Mouse (Mus musculus) intestine, embryonic 14.5 days (tissue): ENCODE data around the gene Tyms. TPM values are rescaled to one million over a fixed set of nuclear protein-coding genes. Genes with fewer than 3 reads are reported as not detected.
"Not testable (repeated sequence)": the region's sequence is repeated elsewhere in the genome, so short reads cannot be mapped to it uniquely, and the experiment has no call there.

Source experiments
- ATAC-seq: fragments of 200-750 bp; cut with Nextera tagmentation; replicated peaks from 2 replicates; pipeline ENCODE4 v1.8.0; 2017; ENCODE audit warnings: low read depth, moderate number of reproducible peaks, moderate TSS enrichment, moderate library complexity; ENCODE audit not compliant: low FRiP score, low TSS enrichment
- DNase-seq: peaks from one replicate; pipeline ENCODE4 v3.0.0-alpha.2; 2018; ENCODE audit warnings: low spot score
- H3K27ac ChIP-seq: fragments of 300-500 bp; sonication (generic); 2 replicates; pipeline ENCODE4 v1.5.1; 2014; ENCODE audit warnings: low read depth, mild to moderate bottlenecking, control low read depth
- H3K27me3 ChIP-seq: fragments of 300-500 bp; sonication (generic); replicated peaks from 2 replicates; pipeline ENCODE4 v1.6.1; 2014; ENCODE audit warnings: low read length, control low read depth; ENCODE audit not compliant: control insufficient read depth, insufficient read depth
- H3K36me3 ChIP-seq: fragments of 300-500 bp; sonication (generic); 2 replicates; pipeline ENCODE4 v1.6.1; 2014; ENCODE audit warnings: low read length, control low read depth; ENCODE audit not compliant: control insufficient read depth, insufficient read depth
- H3K4me1 ChIP-seq: fragments of 300-500 bp; sonication (generic); replicated peaks from 2 replicates; pipeline ENCODE4 v1.6.1; 2014; ENCODE audit warnings: low read length, control low read depth, mixed read lengths; ENCODE audit not compliant: control insufficient read depth, insufficient read depth
- H3K4me2 ChIP-seq: fragments of 300-500 bp; sonication (generic); 2 replicates; pipeline ENCODE4 v1.6.1; 2014; ENCODE audit warnings: low read length
- H3K4me3 ChIP-seq: fragments of 300-500 bp; sonication (generic); 2 replicates; pipeline ENCODE4 v1.5.1; 2014; ENCODE audit warnings: low read depth, low read length, control low read depth, mixed read lengths
- H3K9ac ChIP-seq: fragments of 300-500 bp; sonication (generic); 2 replicates; pipeline ENCODE4 v1.6.1; 2014; ENCODE audit warnings: mild to moderate bottlenecking, low read length
- H3K9me3 ChIP-seq: fragments of 300-500 bp; sonication (generic); 2 replicates; pipeline ENCODE4 v1.6.1; 2016; ENCODE audit warnings: low read length, control low read depth; ENCODE audit not compliant: control insufficient read depth
- WGBS: fragments of 180-500 bp; shearing (Covaris S2); extraction: QIAGEN DNeasy Blood & Tissue Kit; methylation state at CpG from one replicate; pipeline ENCODE4 v1.1.7; 2014; 5-methylcytosine and 5-hydroxymethylcytosine counted together
- polyA plus RNA-seq: library from polyadenylated mRNA; unstranded; fragments of >200 nt; fragmentation: Nextera tagmentation; extraction: Ambion mirVana; gene quantifications from 2 replicates; pipeline ENCODE4 v1.2.1, GENCODE M21; 2014

Gene Tyms
- polyA plus RNA-seq, 1 experiment from 2014 or later, result 286 TPM

DNA sequence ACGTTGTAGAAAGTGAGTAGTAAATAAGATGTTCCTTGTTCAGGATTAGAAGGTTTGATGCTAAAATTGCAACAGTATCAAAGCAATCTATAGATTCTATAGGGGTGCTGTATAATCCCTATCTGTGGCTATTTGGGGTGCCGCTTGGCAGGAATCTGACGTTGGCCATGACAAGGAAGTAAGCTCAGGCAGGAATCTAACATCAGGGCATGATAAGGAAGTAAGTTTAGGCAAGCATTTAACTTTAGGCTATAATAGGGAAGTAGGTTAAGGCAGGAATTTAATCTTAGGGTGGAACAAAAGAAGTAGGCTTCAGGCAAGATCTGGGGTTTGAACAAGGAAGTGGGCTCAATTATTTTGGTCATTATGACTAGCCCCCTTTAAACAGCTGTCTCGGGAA lies 37.6 kb downstream of the Tyms start:
- not testable (repeated sequence) for H3K9ac ChIP-seq, H3K4me2 ChIP-seq, H3K27ac ChIP-seq, H3K4me3 ChIP-seq, H3K9me3 ChIP-seq, H3K27me3 ChIP-seq, H3K36me3 ChIP-seq, H3K4me1 ChIP-seq, DNase-seq, ATAC-seq
- WGBS, result 84% methylated on average over 4 of the region's 4 CpGs

DNA sequence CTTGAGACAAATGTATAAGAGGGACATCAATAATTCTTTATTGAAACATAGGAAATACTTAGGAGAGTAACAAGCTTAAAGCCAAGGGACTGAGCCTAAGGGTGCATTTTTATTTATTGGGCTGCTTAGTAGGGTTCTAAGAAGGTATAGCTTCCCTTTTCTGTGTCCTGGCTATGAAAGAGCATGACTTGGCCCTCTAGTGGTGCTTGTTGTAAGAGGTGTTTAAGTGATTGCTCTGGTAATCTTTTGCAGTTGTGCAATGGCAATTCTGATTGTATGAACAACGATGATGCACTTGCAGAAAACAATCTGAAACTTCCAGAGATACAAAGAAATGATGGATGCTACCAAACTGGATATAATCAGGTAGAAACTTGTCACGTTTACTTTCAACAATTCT lies 58.8 kb downstream of the Tyms start:
- H3K4me1 ChIP-seq, result no peaks in the 10 kb centered on the region
- no peaks in the 10 kb centered on the region for H3K9me3 ChIP-seq
- DNase-seq (no peak), ATAC-seq (no peak)
- no peak overlapping the region for H3K9ac ChIP-seq
- 54% methylated on average over 2 of the region's 2 CpGs for WGBS
- no peak overlapping the region for H3K27ac ChIP-seq
- no peak overlapping the region for H3K4me2 ChIP-seq
- H3K36me3 ChIP-seq, result no peaks in the 10 kb centered on the region
- no peak overlapping the region for H3K4me3 ChIP-seq
- H3K27me3 ChIP-seq, result no peaks in the 10 kb centered on the region

DNA sequence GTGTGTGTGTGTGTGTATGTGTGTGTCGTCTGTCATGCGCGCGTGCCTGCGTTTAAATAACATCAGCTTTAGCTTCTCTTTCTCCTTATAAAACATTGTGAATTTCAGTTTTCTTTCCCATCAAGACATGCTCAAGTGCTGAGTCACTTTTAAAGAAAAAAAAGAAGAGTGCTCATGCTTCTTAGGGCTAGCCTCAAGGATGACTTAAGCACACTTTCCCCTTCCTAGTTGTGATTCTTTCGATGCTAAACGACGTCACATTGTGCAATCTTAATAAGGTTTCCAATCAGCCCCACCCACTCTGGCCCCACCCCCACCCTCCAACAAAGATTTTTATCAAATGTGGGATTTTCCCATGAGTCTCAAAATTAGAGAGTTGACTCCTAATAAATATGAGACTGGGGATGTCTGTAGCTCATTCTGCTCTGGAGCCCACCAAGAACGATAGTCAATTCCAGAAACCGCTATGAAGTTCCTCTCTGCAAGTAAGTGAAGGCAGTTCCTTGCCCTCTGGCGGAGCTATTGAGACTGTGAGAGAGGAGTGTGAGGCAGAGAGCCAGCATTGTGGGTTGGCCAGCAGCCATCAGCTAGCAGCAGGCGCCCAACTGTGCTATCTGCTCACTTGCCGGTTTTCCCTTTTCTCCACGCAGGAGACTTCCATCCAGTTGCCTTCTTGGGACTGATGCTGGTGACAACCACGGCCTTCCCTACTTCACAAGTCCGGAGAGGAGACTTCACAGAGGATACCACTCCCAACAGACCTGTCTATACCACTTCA lies 60.5 kb downstream of the Tyms start, which contains the start of gene Il6:
Il6 (plus strand) TSS at position 389 of the 778 bp plus-strand sequence.
- Histone ChIP-seq H3K4me3 (no peak within 1 kb of the TSS), H3K4me1 (no peaks in the 10 kb centered on the region), H3K9ac (no peak within 1 kb of the TSS), H3K36me3 (no peaks in the 10 kb centered on the region), H3K9me3 (no peaks in the 10 kb centered on the region), H3K4me2 (no peak within 1 kb of the TSS), H3K27me3 (no peaks in the 10 kb centered on the region), H3K27ac (no peak within 1 kb of the TSS)
- 66% methylated on average over 16 of the region's 16 CpGs for WGBS
- peak; percentile 68 for DNase-seq
- no peak for ATAC-seq

Other genes with a start within 250 kb of the Tyms start
- gene Il6, start 60.5 kb downstream of the Tyms start, polyA plus RNA-seq, result 0.39 TPM in 1 of 2 replicates, not detected in the other
- 0.60 and 0.79 TPM in 2 replicates for gene Garem2, start 31.5 kb upstream of the Tyms start, polyA plus RNA-seq
- gene 3110082J24Rik, start 32.5 kb upstream of the Tyms start, polyA plus RNA-seq, result not detected in 2 replicates
- 125 and 133 TPM in 2 replicates for gene Hadha, start 81.5 kb upstream of the Tyms start, polyA plus RNA-seq
- gene Hadhb, start 81.6 kb upstream of the Tyms start, polyA plus RNA-seq, result 166 and 169 TPM in 2 replicates
- 0.05 and 0.15 TPM in 2 replicates for gene Adgrf3, start 132.1 kb upstream of the Tyms start, polyA plus RNA-seq
- gene Selenoi, start 159.0 kb upstream of the Tyms start, polyA plus RNA-seq, result 33.3 and 35.0 TPM in 2 replicates
- gene Drc1, start 207.8 kb upstream of the Tyms start, polyA plus RNA-seq, result 0.46 and 0.56 TPM in 2 replicates